Mouse (Mus musculus): ENCODE data around the gene Tmem170b. TPM values are rescaled to one million over a fixed set of nuclear protein-coding genes. Genes with fewer than 3 reads are reported as not detected.

The Tmem170b gene
- total RNA-seq, 2 experiments from 2014 or later: 10.0 to 10.9 TPM

GRCm38 (mm10) chr13:41608559-41608958, 2.9 kb downstream of the Tmem170b start:
- peak; percentile 62 for ATAC-seq (replicated peaks; ENCODE audit: low FRiP score, low TSS enrichment, poor library complexity, severe bottlenecking)

GRCm38 (mm10) chr13:41611046-41611445, 5.3 kb downstream of the Tmem170b start:
- ATAC-seq (replicated peaks; ENCODE audit: low FRiP score, low TSS enrichment, poor library complexity, severe bottlenecking): no peak

- ATAC-seq (replicated peaks; ENCODE audit: low FRiP score, low TSS enrichment, poor library complexity, severe bottlenecking): no peak
Observed at GRCm38 (mm10) chr13:41614539-41614938, 8.8 kb downstream of the Tmem170b start.

GRCm38 (mm10) chr13:41614982-41615381, 9.3 kb downstream of the Tmem170b start:
- ATAC-seq (replicated peaks; ENCODE audit: low FRiP score, low TSS enrichment, poor library complexity, severe bottlenecking): no peak

GRCm38 (mm10) chr13:41619470-41619869, 13.8 kb downstream of the Tmem170b start:
- ATAC-seq (replicated peaks; ENCODE audit: low FRiP score, low TSS enrichment, poor library complexity, severe bottlenecking): peak; percentile 92

GRCm38 (mm10) chr13:41620132-41620531, 14.4 kb downstream of the Tmem170b start:
- ATAC-seq (replicated peaks; ENCODE audit: low FRiP score, low TSS enrichment, poor library complexity, severe bottlenecking): peak; percentile 66; the same call in 1 of the 2 replicates

GRCm38 (mm10) chr13:41624123-41624522, 18.4 kb downstream of the Tmem170b start:
- no peak for ATAC-seq (replicated peaks; ENCODE audit: low FRiP score, low TSS enrichment, poor library complexity, severe bottlenecking)

- no peak for ATAC-seq (replicated peaks; ENCODE audit: low FRiP score, low TSS enrichment, poor library complexity, severe bottlenecking)
Observed at GRCm38 (mm10) chr13:41625248-41625647, 19.5 kb downstream of the Tmem170b start.

GRCm38 (mm10) chr13:41627277-41627916, 21.7 kb downstream of the Tmem170b start:
- no peak for ATAC-seq (replicated peaks; ENCODE audit: low FRiP score, low TSS enrichment, poor library complexity, severe bottlenecking)

- ATAC-seq (replicated peaks; ENCODE audit: low FRiP score, low TSS enrichment, poor library complexity, severe bottlenecking): peak; percentile 95
Observed at GRCm38 (mm10) chr13:41634401-41634818, 28.7 kb downstream of the Tmem170b start.

- no peak for ATAC-seq (replicated peaks; ENCODE audit: low FRiP score, low TSS enrichment, poor library complexity, severe bottlenecking)
Observed at GRCm38 (mm10) chr13:41638083-41638482, 32.4 kb downstream of the Tmem170b start.

- ATAC-seq (replicated peaks; ENCODE audit: low FRiP score, low TSS enrichment, poor library complexity, severe bottlenecking): 0 out of 2 replicates have a peak, but pooled peaks have one; percentile 68
Observed at GRCm38 (mm10) chr13:41642851-41643250, 37.1 kb downstream of the Tmem170b start.

GRCm38 (mm10) chr13:41643798-41644197, 38.1 kb downstream of the Tmem170b start:
- no peak for ATAC-seq (replicated peaks; ENCODE audit: low FRiP score, low TSS enrichment, poor library complexity, severe bottlenecking)

- ATAC-seq (replicated peaks; ENCODE audit: low FRiP score, low TSS enrichment, poor library complexity, severe bottlenecking): no peak
Observed at GRCm38 (mm10) chr13:41644591-41645482, 39.1 kb downstream of the Tmem170b start.

GRCm38 (mm10) chr13:41645483-41645859, 39.8 kb downstream of the Tmem170b start:
- ATAC-seq (replicated peaks; ENCODE audit: low FRiP score, low TSS enrichment, poor library complexity, severe bottlenecking): no peak

GRCm38 (mm10) chr13:41647976-41648375, 42.3 kb downstream of the Tmem170b start:
- no peak for ATAC-seq (replicated peaks; ENCODE audit: low FRiP score, low TSS enrichment, poor library complexity, severe bottlenecking)

GRCm38 (mm10) chr13:41650665-41651064, 45.0 kb downstream of the Tmem170b start:
- no peak for ATAC-seq (replicated peaks; ENCODE audit: low FRiP score, low TSS enrichment, poor library complexity, severe bottlenecking)

- no peak for ATAC-seq (replicated peaks; ENCODE audit: low FRiP score, low TSS enrichment, poor library complexity, severe bottlenecking)
Observed at GRCm38 (mm10) chr13:41653791-41654190, 48.1 kb downstream of the Tmem170b start.

- no peak for ATAC-seq (replicated peaks; ENCODE audit: low FRiP score, low TSS enrichment, poor library complexity, severe bottlenecking)
Observed at GRCm38 (mm10) chr13:41655576-41656090, 49.9 kb downstream of the Tmem170b start.

- ATAC-seq (replicated peaks; ENCODE audit: low FRiP score, low TSS enrichment, poor library complexity, severe bottlenecking): no peak
Observed at GRCm38 (mm10) chr13:41660052-41660793, 54.5 kb downstream of the Tmem170b start.

Data from megakaryocyte-erythroid progenitor cell, adult 5-6 weeks (primary cell).